Mouse (Mus musculus): ENCODE data around the gene Dusp21. TPM values are rescaled to one million over a fixed set of nuclear protein-coding genes. Genes with fewer than 3 reads are reported as not detected.

The Dusp21 gene
- polyA plus RNA-seq (2014; fragmentation: Nextera tagmentation; extraction: Ambion mirVana) = not detected in 2 replicates

DNA sequence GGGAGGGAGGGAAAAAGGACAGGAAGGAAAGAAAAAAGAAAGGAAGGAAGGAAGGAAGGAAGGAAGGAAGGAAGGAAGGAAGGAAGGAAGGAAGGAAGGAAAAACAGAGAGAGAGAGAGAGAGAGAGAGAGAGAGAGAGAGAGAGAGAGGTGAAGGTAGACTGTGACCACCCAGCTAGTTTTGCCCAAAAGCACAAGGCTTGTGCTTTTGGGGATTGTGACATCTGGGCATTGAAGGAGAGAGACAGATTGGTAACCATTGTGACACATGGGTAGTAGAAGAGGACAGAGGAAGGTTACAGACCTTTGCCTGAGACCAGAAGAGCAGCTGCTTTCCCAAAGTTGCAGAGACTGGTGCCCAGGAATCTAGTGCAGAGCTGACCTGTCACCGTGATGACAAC, at the start of gene Dusp21:
Dusp21 (plus strand) TSS at position 301 of the 400 bp plus-strand sequence.
- Histone ChIP-seq H3K9me3 (ENCODE audit: control insufficient read depth, low read length) (no peaks in the 10 kb centered on the region), H3K27me3 (ENCODE audit: control insufficient read depth, insufficient read depth, low read length) (no peaks in the 10 kb centered on the region), H3K27ac (ENCODE audit: low read depth, low read length) (no peak within 1 kb of the TSS), H3K4me2 (no peak within 1 kb of the TSS), H3K4me3 (ENCODE audit: low read depth, low read length) (no peak within 1 kb of the TSS), H3K4me1 (ENCODE audit: control insufficient read depth, insufficient read depth, low read length) (no peaks in the 10 kb centered on the region), H3K36me3 (ENCODE audit: control insufficient read depth, insufficient read depth, low read length) (no peaks in the 10 kb centered on the region), H3K9ac (ENCODE audit: low read length) (no peak within 1 kb of the TSS)
- DNase-seq (ENCODE audit: low spot score, missing footprints) (no peak), ATAC-seq (ENCODE audit: low FRiP score) (no peak)
- 88% methylated on average over 1 of the region's 1 CpGs for whole genome bisulfite sequencing

DNA sequence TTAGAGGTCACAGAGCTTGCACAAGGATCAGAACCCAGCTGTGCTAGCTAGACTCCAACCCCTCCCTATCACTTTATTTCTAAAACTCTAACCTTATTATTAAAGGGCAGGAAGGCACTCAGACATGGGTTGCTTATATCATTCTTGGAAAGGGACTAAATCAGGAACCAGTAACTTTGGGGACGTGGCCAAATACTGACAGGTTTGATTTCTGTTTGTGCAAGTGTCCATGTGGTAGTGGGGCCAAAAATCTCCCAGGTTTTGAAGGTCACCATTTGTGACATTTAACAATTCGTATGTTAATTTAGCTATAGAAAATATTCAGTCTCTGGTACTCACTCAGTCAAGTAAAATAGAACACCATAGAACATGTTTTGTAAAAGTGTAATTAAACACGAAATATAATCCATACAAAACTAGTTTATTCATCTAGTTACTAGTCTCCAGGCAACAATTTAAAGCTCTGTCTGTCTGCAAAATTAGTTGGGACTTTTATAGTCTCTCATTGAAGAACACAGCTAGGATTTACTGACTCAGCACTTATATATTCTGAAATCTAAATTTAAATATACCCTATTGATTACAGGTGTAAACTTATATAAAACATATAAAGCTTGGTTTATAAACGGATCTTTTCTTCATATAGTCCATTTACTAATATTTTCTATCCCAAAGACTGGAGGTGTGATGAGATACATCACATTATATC, 15.2 kb downstream of the Dusp21 start:
- Histone ChIP-seq H3K4me3 (ENCODE audit: low read depth, low read length) (no peak overlapping the region), H3K4me1 (ENCODE audit: control insufficient read depth, insufficient read depth, low read length) (no peaks in the 10 kb centered on the region), H3K4me2 (peak overlapping the region; percentile 61; the same call in 1 of the 2 replicates), H3K27me3 (ENCODE audit: control insufficient read depth, insufficient read depth, low read length) (no peaks in the 10 kb centered on the region), H3K27ac (ENCODE audit: low read depth, low read length) (no peak overlapping the region), H3K9ac (ENCODE audit: low read length) (no peak overlapping the region; the same call in 1 of the 2 replicates), H3K9me3 (ENCODE audit: control insufficient read depth, low read length) (no peaks in the 10 kb centered on the region), H3K36me3 (ENCODE audit: control insufficient read depth, insufficient read depth, low read length) (no peaks in the 10 kb centered on the region)
- ATAC-seq (ENCODE audit: low FRiP score) (no peak), DNase-seq (ENCODE audit: low spot score, missing footprints) (no peak)
- 56% methylated on average over 4 of the region's 4 CpGs for WGBS

DNA sequence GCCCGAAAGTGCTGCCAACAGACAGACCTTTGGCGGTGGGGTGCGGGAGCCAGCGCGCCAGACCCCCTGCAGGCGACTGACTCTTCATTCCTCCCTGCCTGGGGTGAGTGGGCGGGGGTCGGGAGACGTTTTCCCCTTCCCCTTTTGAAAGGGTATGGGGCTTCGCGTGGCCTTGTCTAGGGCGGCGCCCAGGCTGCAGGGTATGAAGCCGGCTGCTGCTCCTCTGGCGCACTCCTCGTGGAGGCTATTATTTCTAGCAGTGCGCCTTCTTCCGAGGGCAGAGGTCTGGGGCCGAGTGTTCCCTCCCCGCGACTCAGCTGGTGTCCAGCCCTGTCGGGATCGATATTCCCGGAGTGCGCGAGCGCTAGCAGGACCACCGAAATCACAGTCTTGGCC, 16.1 kb downstream of the Dusp21 start:
- Histone ChIP-seq H3K9ac (ENCODE audit: low read length) (peak overlapping the region; percentile 67), H3K27me3 (ENCODE audit: control insufficient read depth, insufficient read depth, low read length) (no peaks in the 10 kb centered on the region), H3K36me3 (ENCODE audit: control insufficient read depth, insufficient read depth, low read length) (no peaks in the 10 kb centered on the region), H3K9me3 (ENCODE audit: control insufficient read depth, low read length) (no peaks in the 10 kb centered on the region), H3K4me3 (ENCODE audit: low read depth, low read length) (peak overlapping the region; percentile 82), H3K4me2 (peak overlapping the region; percentile 61), H3K27ac (ENCODE audit: low read depth, low read length) (peak overlapping the region; percentile 90), H3K4me1 (ENCODE audit: control insufficient read depth, insufficient read depth, low read length) (no peaks in the 10 kb centered on the region)
- no peak for DNase-seq (ENCODE audit: low spot score, missing footprints)
- 0% methylated on average over 28 of the region's 28 CpGs for WGBS
- ATAC-seq (ENCODE audit: low FRiP score) = no peak; the same call in 1 of the 2 replicates

- peak within 1 kb of the TSS; percentile 90 for H3K27ac ChIP-seq (ENCODE audit: low read depth, low read length)
- under 1% methylated on average over 36 of the region's 50 CpGs for WGBS
- DNase-seq (ENCODE audit: low spot score, missing footprints) = peak; percentile 97
Observed at GRCm38 (mm10) chrX:18162192-18162857, 16.7 kb downstream of the Dusp21 start, which contains the start of gene Kdm6a. Kdm6a (plus strand) TSS chrX:18162575.

DNA sequence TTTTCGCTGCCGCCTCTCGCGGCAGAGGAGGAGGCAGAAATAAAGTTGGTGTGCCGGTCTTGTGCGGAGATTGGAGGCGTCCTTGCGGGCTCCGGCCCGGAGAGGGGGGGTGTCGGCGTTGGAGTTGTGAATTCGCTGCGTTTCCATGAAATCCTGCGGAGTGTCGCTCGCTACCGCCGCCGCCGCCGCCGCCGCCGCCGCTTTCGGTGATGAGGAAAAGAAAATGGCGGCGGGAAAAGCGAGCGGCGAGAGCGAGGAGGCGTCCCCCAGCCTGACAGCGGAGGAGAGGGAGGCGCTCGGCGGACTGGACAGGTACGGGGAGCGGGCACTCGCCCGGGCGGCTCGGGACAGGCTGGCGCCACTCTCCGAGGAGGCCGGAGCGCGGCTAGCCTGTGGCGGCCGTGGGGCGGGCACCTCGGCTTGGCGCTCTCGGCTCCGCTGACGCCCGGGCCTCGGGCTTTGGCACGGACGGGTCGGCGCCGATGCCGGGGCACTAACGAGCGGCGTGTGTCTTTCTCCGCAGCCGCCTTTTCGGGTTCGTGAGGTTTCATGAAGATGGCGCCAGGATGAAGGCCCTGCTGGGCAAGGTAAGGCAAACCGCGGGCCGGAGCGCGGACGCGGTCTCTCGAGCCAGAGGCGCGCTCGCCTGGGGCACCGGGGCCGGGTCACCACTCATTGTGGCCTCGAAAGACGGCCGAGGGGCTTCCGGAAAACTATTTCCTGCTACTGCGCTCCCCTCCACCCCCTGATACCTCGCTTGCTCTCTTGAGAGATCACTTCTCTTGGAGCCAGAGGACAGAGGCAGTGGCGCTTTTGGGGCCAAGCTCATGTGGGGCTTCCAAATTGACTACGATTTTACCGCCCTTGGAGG, 17.4 kb downstream of the Dusp21 start:
- H3K36me3 ChIP-seq (ENCODE audit: control insufficient read depth, insufficient read depth, low read length) = no peaks in the 10 kb centered on the region
- H3K4me3 ChIP-seq (ENCODE audit: low read depth, low read length) = peak overlapping the region; percentile 82
- peak; percentile 94 for DNase-seq (ENCODE audit: low spot score, missing footprints)
- no peaks in the 10 kb centered on the region for H3K4me1 ChIP-seq (ENCODE audit: control insufficient read depth, insufficient read depth, low read length)
- H3K9ac ChIP-seq (ENCODE audit: low read length) = peak overlapping the region; percentile 91
- WGBS = under 1% methylated on average over 75 of the region's 95 CpGs
- no peaks in the 10 kb centered on the region for H3K9me3 ChIP-seq (ENCODE audit: control insufficient read depth, low read length)
- no peaks in the 10 kb centered on the region for H3K27me3 ChIP-seq (ENCODE audit: control insufficient read depth, insufficient read depth, low read length)
- ATAC-seq (ENCODE audit: low FRiP score) = peak; percentile 25
- H3K4me2 ChIP-seq = peak overlapping the region; percentile 50
- peak overlapping the region; percentile 90 for H3K27ac ChIP-seq (ENCODE audit: low read depth, low read length)

More at GRCm38 (mm10) chrX:18162192-18162857, 16.7 kb downstream of the Dusp21 start, which contains the start of gene Kdm6a:
- Histone ChIP-seq H3K27me3 (ENCODE audit: control insufficient read depth, insufficient read depth, low read length) (no peaks in the 10 kb centered on the region), H3K4me1 (ENCODE audit: control insufficient read depth, insufficient read depth, low read length) (no peaks in the 10 kb centered on the region), H3K9me3 (ENCODE audit: control insufficient read depth, low read length) (no peaks in the 10 kb centered on the region), H3K4me3 (ENCODE audit: low read depth, low read length) (peak within 1 kb of the TSS; percentile 82), H3K9ac (ENCODE audit: low read length) (peak within 1 kb of the TSS; percentile 91), H3K4me2 (peak within 1 kb of the TSS; percentile 61), H3K36me3 (ENCODE audit: control insufficient read depth, insufficient read depth, low read length) (no peaks in the 10 kb centered on the region)
- ATAC-seq (ENCODE audit: low FRiP score) = peak; percentile 99

DNA sequence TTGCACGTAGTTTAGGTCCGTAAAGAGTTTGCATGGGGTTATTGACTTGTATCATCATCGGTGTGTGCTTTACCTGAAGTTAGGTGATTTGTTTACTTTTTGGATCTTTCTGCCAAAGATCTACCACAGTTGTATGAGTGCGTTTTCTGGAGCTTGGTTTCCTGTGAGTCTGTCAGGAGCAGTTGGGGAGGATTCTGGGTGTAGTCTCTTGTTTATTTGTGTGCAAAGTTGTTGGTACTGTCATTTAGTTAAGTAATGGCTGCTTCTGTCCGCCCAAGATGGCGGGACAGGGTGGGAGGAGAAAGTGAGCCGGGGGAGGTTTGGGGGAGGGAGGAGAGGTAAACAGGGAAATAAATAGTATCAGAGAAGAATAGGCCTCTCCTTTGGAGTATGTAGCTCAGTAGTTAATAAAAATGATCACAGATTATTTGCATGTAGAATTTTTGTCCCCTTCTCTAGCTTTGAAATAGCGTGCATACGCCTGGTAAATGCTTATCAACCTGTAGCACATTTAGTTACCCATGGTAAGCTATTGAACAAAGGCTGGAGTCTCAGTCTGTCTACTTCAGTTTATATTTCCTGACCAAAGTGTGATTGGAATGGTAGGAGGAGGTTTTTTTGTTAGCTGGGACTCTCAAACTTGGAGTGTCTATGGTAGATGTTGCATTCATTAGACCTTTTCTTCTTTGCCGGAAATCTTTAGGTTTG, 18.4 kb downstream of the Dusp21 start:
- Histone ChIP-seq H3K27me3 (ENCODE audit: control insufficient read depth, insufficient read depth, low read length) (no peaks in the 10 kb centered on the region), H3K36me3 (ENCODE audit: control insufficient read depth, insufficient read depth, low read length) (no peaks in the 10 kb centered on the region), H3K4me2 (peak overlapping the region; percentile 50), H3K4me3 (ENCODE audit: low read depth, low read length) (peak overlapping the region; percentile 82), H3K4me1 (ENCODE audit: control insufficient read depth, insufficient read depth, low read length) (no peaks in the 10 kb centered on the region), H3K9me3 (ENCODE audit: control insufficient read depth, low read length) (no peaks in the 10 kb centered on the region), H3K9ac (ENCODE audit: low read length) (peak overlapping the region; percentile 91), H3K27ac (ENCODE audit: low read depth, low read length) (peak overlapping the region; percentile 90)
- ATAC-seq (ENCODE audit: low FRiP score) (no peak), DNase-seq (ENCODE audit: low spot score, missing footprints) (peak; percentile 91)
- 3% methylated on average over 10 of the region's 10 CpGs for WGBS

GRCm38 (mm10) chrX:18165121-18165520, 19.5 kb downstream of the Dusp21 start:
- 84% methylated on average over 2 of the region's 2 CpGs for WGBS
- Histone ChIP-seq H3K27ac (ENCODE audit: low read depth, low read length) (no peak overlapping the region), H3K4me1 (ENCODE audit: control insufficient read depth, insufficient read depth, low read length) (no peaks in the 10 kb centered on the region), H3K27me3 (ENCODE audit: control insufficient read depth, insufficient read depth, low read length) (no peaks in the 10 kb centered on the region), H3K4me2 (peak overlapping the region; percentile 50; the same call in 1 of the 2 replicates), H3K36me3 (ENCODE audit: control insufficient read depth, insufficient read depth, low read length) (no peaks in the 10 kb centered on the region), H3K9ac (ENCODE audit: low read length) (no peak overlapping the region), H3K9me3 (ENCODE audit: control insufficient read depth, low read length) (no peaks in the 10 kb centered on the region), H3K4me3 (ENCODE audit: low read depth, low read length) (no peak overlapping the region)
- DNase-seq (ENCODE audit: low spot score, missing footprints) (no peak), ATAC-seq (ENCODE audit: low FRiP score) (no peak)

DNA sequence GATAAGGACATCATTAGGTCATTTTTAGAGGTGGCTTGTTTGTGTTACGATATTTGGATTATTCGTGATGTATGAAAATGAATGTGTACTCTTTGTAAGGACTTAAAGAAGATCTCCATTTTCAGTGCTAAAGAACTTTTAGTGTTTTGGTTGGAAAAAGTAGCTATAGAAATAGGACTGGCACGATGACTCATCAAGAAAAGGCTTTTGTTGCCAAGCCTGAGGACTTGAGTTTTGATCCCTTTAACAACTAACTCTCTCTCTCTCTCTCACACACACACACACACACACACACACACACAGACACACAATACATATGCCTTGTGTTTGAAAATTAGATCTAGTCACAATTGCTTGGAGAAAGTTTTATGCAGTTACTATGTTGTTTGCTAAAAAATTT, 21.3 kb downstream of the Dusp21 start:
- Histone ChIP-seq H3K4me3 (ENCODE audit: low read depth, low read length) (no peak overlapping the region), H3K4me1 (ENCODE audit: control insufficient read depth, insufficient read depth, low read length) (no peaks in the 10 kb centered on the region), H3K9me3 (ENCODE audit: control insufficient read depth, low read length) (no peaks in the 10 kb centered on the region), H3K27me3 (ENCODE audit: control insufficient read depth, insufficient read depth, low read length) (no peaks in the 10 kb centered on the region), H3K9ac (ENCODE audit: low read length) (no peak overlapping the region), H3K27ac (ENCODE audit: low read depth, low read length) (no peak overlapping the region), H3K4me2 (no peak overlapping the region), H3K36me3 (ENCODE audit: control insufficient read depth, insufficient read depth, low read length) (no peaks in the 10 kb centered on the region)
- 91% methylated on average over 3 of the region's 3 CpGs for WGBS
- DNase-seq (ENCODE audit: low spot score, missing footprints) (no peak), ATAC-seq (ENCODE audit: low FRiP score) (no peak)
